Mouse (Mus musculus): ENCODE data around the gene Gm10668. TPM values are rescaled to one million over a fixed set of nuclear protein-coding genes. Genes with fewer than 3 reads are reported as not detected.
"Not testable (repeated sequence)": the region's sequence is repeated elsewhere in the genome, so short reads cannot be mapped to it uniquely, and the experiment has no call there.

Gm10668 gene
- total RNA-seq (2021), result not detected

- DNase-seq, result not testable (repeated sequence)
Observed at GRCm38 (mm10) chr7:20730524-20730923, at the start of gene Gm10668. Gene Gm10668 (minus strand): TSS chr7:20730624.

- DNase-seq, result not testable (repeated sequence)
Observed at GRCm38 (mm10) chr7:20770885-20771284, 40.5 kb upstream of the Gm10668 start, which contains the start of gene Vmn1r112. Gene Vmn1r112 (plus strand): TSS chr7:20771185.

- not testable (repeated sequence) for DNase-seq
Observed at GRCm38 (mm10) chr7:20703116-20703515, 27.3 kb downstream of the Gm10668 start, which contains the start of gene Vmn1r111. Gene Vmn1r111 (minus strand): TSS chr7:20703216.

Other genes with a start within 250 kb of the Gm10668 start
- gene Vmn1r103, start 220.1 kb downstream of the Gm10668 start, total RNA-seq (2021), result not detected
- not detected for gene Vmn1r104, start 196.8 kb downstream of the Gm10668 start, total RNA-seq (2021)
- gene Gm5726, start 184.9 kb downstream of the Gm10668 start, total RNA-seq (2021), result not detected
- not detected for gene Gm4141, start 154.4 kb downstream of the Gm10668 start, total RNA-seq (2021)
- not detected for gene Gm4513, start 131.6 kb downstream of the Gm10668 start, total RNA-seq (2021)
- gene Vmn1r107, start 61.7 kb downstream of the Gm10668 start, total RNA-seq (2021), result not detected
- not detected for gene Vmn1r111, start 27.4 kb downstream of the Gm10668 start, total RNA-seq (2021)
- not detected for gene Vmn1r112, start 40.6 kb upstream of the Gm10668 start, total RNA-seq (2021)
- not detected for gene Vmn1r113, start 56.7 kb upstream of the Gm10668 start, total RNA-seq (2021)
- not detected for gene Vmn1r114, start 81.6 kb upstream of the Gm10668 start, total RNA-seq (2021)
- not detected for gene Vmn1r115, start 114.4 kb upstream of the Gm10668 start, total RNA-seq (2021)
- not detected for gene Vmn1r116, start 141.6 kb upstream of the Gm10668 start, total RNA-seq (2021)
- not detected for gene Vmn1r117, start 153.5 kb upstream of the Gm10668 start, total RNA-seq (2021)
- not detected for gene Vmn1r118, start 181.7 kb upstream of the Gm10668 start, total RNA-seq (2021)